Mouse (Mus musculus): ENCODE data around the gene Clasp1. TPM values are rescaled to one million over a fixed set of nuclear protein-coding genes. Genes with fewer than 3 reads are reported as not detected.

Gene Clasp1
- polyA plus RNA-seq, 1 experiment from 2014 or later = 84.0 TPM

DNA sequence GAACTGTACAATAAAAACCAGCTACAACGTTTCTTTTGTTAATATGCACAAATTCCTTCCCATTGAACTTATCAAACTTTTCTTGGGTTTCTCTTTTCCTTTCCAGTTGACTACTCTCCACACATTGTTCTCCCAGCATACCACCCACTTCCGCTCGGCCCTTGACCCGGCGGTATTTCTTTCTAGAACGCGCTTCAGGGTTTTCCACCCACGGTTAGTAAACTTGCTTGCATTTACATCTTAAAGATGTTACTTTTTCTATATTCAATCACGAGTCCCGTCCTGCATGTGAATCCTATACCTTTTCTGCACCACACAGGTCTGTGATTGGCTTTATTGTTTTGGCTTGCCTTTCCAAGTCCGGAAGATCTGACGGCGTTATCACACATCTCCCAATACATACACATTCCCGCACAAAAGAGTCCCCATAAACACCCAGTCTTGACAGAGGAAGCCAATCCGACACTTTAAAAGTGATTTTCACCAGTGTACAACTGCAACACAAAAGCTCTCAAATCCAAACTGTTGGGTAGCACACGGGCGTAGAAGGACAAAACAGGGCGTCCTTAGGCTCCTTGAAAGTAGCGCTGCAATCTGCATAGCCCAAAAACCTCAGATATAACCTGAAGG is 616 bp upstream of the Clasp1 start:
- peak; percentile 24; the same call in 1 of the 2 replicates for ATAC-seq

DNA sequence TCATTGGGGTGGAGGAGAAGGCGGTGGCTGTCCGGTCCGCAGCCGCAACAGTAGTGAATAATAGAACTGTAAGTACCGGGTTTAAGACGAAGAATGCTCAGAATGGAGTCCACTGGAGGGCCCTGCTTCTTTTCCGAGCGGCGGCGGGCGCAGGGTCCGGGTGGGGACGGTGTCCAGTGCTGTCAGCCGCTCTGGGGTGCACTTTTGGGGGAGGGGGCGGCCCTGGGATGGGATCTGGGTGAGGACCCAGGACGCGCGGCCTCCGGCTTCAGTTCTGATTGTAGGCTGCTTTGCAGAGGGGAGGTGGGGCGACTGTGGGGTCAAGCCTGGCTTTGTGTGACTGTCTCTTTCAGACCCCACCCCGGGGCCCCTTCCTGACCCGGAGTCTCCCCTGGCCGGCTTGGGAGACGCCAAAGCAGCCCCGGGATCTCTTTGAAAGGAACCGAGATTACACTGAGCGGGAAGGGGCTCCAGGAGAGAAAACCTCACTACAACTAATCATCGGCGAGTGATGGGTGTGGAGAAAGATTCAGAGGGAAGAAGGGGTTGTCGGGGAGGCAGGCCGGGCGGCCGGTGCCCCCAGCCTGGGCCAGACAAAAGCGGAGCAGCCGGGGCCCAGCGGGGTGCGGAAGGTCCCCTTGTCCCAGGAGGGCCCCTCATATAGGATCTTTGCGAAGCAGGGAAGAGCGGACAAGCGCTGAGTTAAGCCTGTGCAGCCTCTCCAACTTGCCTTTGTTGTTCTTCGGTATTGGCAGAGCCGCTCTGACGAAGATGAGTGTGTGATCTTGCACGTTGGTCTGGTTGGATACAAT is 802 bp downstream of the Clasp1 start:
- H3K4me1 ChIP-seq (ENCODE audit: control insufficient read depth, insufficient read depth, low read depth, low read length) = peaks cover 21% of the 10 kb centered on the region

More for the DNA sequence above, 616 bp upstream of the Clasp1 start:
- peak overlapping the region; percentile 93 for H3K27ac ChIP-seq (ENCODE audit: low read depth, low read length)
- H3K4me2 ChIP-seq (ENCODE audit: low read length) = peak overlapping the region; percentile 75
- H3K9me3 ChIP-seq (ENCODE audit: control insufficient read depth, low read length) = no peaks in the 10 kb centered on the region
- no peaks in the 10 kb centered on the region for H3K27me3 ChIP-seq (replicated peaks; ENCODE audit: control insufficient read depth, insufficient read depth, low read length)
- under 1% methylated on average over 19 of the region's 19 CpGs for WGBS
- H3K4me3 ChIP-seq (ENCODE audit: low read length) = peak overlapping the region; percentile 97
- H3K9ac ChIP-seq (ENCODE audit: low read depth, low read length) = peak overlapping the region; percentile 91
- H3K36me3 ChIP-seq (ENCODE audit: control insufficient read depth, insufficient read depth, low read length) = no peaks in the 10 kb centered on the region
- peaks cover 21% of the 10 kb centered on the region for H3K4me1 ChIP-seq (ENCODE audit: control insufficient read depth, insufficient read depth, low read depth, low read length)

DNA sequence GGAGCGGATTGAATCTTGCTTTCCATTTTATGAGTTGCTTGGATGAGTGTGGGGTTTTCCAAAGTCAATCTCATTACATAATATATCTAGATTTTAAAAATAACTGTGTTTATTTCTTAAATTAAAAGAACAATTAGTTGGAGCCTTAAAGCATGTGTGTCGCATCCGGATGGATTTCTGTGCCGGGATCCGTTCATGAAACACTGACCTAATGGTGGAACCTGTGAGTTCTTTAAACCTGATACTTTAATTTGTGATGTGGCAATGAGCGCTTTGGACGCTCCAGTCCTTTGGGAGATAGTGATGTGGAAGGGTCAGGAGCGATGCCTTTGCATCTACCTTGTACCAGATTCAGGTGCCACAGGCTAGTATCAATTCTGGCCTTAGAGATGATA is 1.4 kb downstream of the Clasp1 start:
- 13% methylated on average over 8 of the region's 8 CpGs for WGBS
- H3K27me3 ChIP-seq (replicated peaks; ENCODE audit: control insufficient read depth, insufficient read depth, low read length) = no peaks in the 10 kb centered on the region
- ATAC-seq = no peak
- peak overlapping the region; percentile 85 for H3K4me2 ChIP-seq (ENCODE audit: low read length)
- peak overlapping the region; percentile 91 for H3K9ac ChIP-seq (ENCODE audit: low read depth, low read length)
- no peaks in the 10 kb centered on the region for H3K36me3 ChIP-seq (ENCODE audit: control insufficient read depth, insufficient read depth, low read length)
- H3K4me3 ChIP-seq (ENCODE audit: low read length) = peak overlapping the region; percentile 97
- peak overlapping the region; percentile 93 for H3K27ac ChIP-seq (ENCODE audit: low read depth, low read length)
- H3K4me1 ChIP-seq (ENCODE audit: control insufficient read depth, insufficient read depth, low read depth, low read length) = peaks cover 21% of the 10 kb centered on the region
- H3K9me3 ChIP-seq (ENCODE audit: control insufficient read depth, low read length) = no peaks in the 10 kb centered on the region

More for the DNA sequence above, 802 bp downstream of the Clasp1 start:
- H3K36me3 ChIP-seq (ENCODE audit: control insufficient read depth, insufficient read depth, low read length) = no peaks in the 10 kb centered on the region
- H3K27ac ChIP-seq (ENCODE audit: low read depth, low read length) = peak overlapping the region; percentile 93
- H3K4me3 ChIP-seq (ENCODE audit: low read length) = peak overlapping the region; percentile 97
- WGBS = under 1% methylated on average over 44 of the region's 44 CpGs
- peak; percentile 62 for ATAC-seq
- H3K4me2 ChIP-seq (ENCODE audit: low read length) = peak overlapping the region; percentile 85
- H3K9ac ChIP-seq (ENCODE audit: low read depth, low read length) = peak overlapping the region; percentile 91
- no peaks in the 10 kb centered on the region for H3K9me3 ChIP-seq (ENCODE audit: control insufficient read depth, low read length)
- H3K27me3 ChIP-seq (replicated peaks; ENCODE audit: control insufficient read depth, insufficient read depth, low read length) = no peaks in the 10 kb centered on the region

DNA sequence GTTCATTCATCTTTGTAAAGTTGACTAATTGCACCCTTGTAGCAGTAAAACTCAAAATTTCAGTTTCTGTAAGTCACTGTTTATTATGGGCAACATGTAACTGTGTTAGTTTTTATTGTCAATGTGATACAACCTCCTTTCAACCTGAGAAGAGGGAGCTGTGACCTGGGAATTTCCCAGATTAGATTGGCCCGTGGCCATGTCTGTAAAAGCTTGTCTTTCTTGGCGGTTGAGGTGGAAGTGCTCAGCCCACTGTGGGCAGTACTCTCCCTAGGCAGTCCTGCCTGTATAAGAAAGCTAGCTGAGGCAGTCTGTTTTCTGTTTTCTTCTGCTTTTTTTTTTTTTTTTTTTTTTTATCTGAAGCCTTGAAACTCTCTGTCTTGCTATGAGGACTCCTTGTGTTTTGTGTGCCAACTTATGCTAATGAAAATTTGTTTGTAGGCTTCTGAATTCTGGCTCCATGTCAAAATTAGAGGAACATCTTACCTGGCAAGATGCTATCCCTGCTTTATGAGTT is 2.1 kb downstream of the Clasp1 start:
- 79% methylated on average over 2 of the region's 2 CpGs for WGBS

DNA sequence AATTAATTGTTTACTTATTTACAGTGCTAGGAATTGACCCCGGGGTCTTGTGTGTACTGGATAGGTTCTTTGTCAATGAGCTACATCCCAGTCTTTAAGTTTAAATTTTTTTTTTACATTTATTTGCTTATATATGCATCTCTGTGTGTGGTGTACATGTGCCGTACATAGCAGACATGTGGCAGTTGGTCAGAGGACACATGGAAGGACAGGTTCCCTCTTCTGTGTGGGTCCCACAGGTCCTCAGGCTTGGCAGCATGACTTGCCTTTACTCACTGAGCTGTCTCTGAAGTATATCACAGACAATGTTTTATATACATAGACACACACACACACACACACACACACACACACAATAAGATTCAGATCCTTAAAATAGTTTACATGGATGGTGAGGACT is 3.4 kb downstream of the Clasp1 start:
- no peak for ATAC-seq
- H3K9me3 ChIP-seq (ENCODE audit: control insufficient read depth, low read length) = no peaks in the 10 kb centered on the region
- no peaks in the 10 kb centered on the region for H3K27me3 ChIP-seq (replicated peaks; ENCODE audit: control insufficient read depth, insufficient read depth, low read length)
- H3K9ac ChIP-seq (ENCODE audit: low read depth, low read length) = no peak overlapping the region
- no peak overlapping the region for H3K27ac ChIP-seq (ENCODE audit: low read depth, low read length)
- H3K4me1 ChIP-seq (ENCODE audit: control insufficient read depth, insufficient read depth, low read depth, low read length) = peaks cover 21% of the 10 kb centered on the region
- H3K4me2 ChIP-seq (ENCODE audit: low read length) = no peak overlapping the region
- 90% methylated on average over 2 of the region's 2 CpGs for WGBS
- no peaks in the 10 kb centered on the region for H3K36me3 ChIP-seq (ENCODE audit: control insufficient read depth, insufficient read depth, low read length)
- no peak overlapping the region for H3K4me3 ChIP-seq (ENCODE audit: low read length)

More for the DNA sequence above, 2.1 kb downstream of the Clasp1 start:
- no peak for ATAC-seq
- Histone ChIP-seq H3K27ac (ENCODE audit: low read depth, low read length) (no peak overlapping the region), H3K4me1 (ENCODE audit: control insufficient read depth, insufficient read depth, low read depth, low read length) (peaks cover 21% of the 10 kb centered on the region), H3K4me2 (ENCODE audit: low read length) (peak overlapping the region; percentile 85), H3K9ac (ENCODE audit: low read depth, low read length) (no peak overlapping the region), H3K36me3 (ENCODE audit: control insufficient read depth, insufficient read depth, low read length) (no peaks in the 10 kb centered on the region), H3K27me3 (replicated peaks; ENCODE audit: control insufficient read depth, insufficient read depth, low read length) (no peaks in the 10 kb centered on the region), H3K9me3 (ENCODE audit: control insufficient read depth, low read length) (no peaks in the 10 kb centered on the region), H3K4me3 (ENCODE audit: low read length) (peak overlapping the region; percentile 97)

DNA sequence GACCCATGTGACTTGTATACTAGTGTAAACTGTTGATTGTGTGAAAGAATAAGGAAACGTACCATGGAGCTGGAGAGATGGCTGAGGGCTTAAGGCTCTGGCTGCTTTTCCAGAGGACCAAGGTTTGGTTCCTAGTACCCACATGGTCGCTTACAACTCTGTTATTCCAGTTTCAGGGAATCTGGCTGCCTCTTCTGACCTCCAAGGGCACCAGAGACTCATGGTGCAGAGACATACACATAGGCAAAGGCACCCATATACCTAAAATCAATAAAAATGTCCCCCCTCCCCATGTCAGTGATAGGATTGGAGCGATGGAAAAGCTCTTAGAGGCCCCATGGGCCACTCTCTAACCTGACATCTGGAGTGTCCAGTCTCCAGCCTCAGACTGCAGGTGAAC is 5.1 kb downstream of the Clasp1 start:
- Histone ChIP-seq H3K27me3 (replicated peaks; ENCODE audit: control insufficient read depth, insufficient read depth, low read length) (no peaks in the 10 kb centered on the region), H3K9me3 (ENCODE audit: control insufficient read depth, low read length) (no peaks in the 10 kb centered on the region), H3K4me3 (ENCODE audit: low read length) (no peak overlapping the region), H3K9ac (ENCODE audit: low read depth, low read length) (no peak overlapping the region), H3K4me1 (ENCODE audit: control insufficient read depth, insufficient read depth, low read depth, low read length) (peaks cover 16% of the 10 kb centered on the region), H3K4me2 (ENCODE audit: low read length) (no peak overlapping the region), H3K36me3 (ENCODE audit: control insufficient read depth, insufficient read depth, low read length) (no peaks in the 10 kb centered on the region), H3K27ac (ENCODE audit: low read depth, low read length) (no peak overlapping the region)
- ATAC-seq = no peak
- 92% methylated on average over 3 of the region's 3 CpGs for WGBS

DNA sequence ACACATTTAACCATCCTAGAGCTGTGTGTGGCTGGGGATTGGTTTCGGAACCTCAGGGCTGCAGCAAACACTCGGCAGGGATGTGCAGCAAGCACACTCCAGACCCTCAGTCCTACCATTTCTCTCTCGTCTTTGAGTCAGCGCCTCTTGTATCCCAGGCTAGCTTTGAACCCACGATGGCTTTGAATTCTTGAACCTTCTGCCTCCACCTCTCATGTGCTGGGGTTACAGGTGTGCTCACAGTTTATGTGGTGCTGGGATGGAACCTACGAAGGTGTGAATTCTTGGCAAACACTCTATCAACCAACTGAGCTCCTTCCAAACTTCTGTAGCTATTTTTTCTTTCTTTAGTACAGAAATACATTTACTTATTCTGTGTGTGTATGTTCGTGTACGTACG is 9.0 kb downstream of the Clasp1 start:
- Histone ChIP-seq H3K4me3 (ENCODE audit: low read length) (no peak overlapping the region), H3K9ac (ENCODE audit: low read depth, low read length) (no peak overlapping the region), H3K9me3 (ENCODE audit: control insufficient read depth, low read length) (no peaks in the 10 kb centered on the region), H3K4me1 (ENCODE audit: control insufficient read depth, insufficient read depth, low read depth, low read length) (no peaks in the 10 kb centered on the region), H3K36me3 (ENCODE audit: control insufficient read depth, insufficient read depth, low read length) (no peaks in the 10 kb centered on the region), H3K4me2 (ENCODE audit: low read length) (no peak overlapping the region), H3K27me3 (replicated peaks; ENCODE audit: control insufficient read depth, insufficient read depth, low read length) (no peaks in the 10 kb centered on the region), H3K27ac (ENCODE audit: low read depth, low read length) (no peak overlapping the region)
- 95% methylated on average over 9 of the region's 9 CpGs for WGBS
- ATAC-seq = no peak

DNA sequence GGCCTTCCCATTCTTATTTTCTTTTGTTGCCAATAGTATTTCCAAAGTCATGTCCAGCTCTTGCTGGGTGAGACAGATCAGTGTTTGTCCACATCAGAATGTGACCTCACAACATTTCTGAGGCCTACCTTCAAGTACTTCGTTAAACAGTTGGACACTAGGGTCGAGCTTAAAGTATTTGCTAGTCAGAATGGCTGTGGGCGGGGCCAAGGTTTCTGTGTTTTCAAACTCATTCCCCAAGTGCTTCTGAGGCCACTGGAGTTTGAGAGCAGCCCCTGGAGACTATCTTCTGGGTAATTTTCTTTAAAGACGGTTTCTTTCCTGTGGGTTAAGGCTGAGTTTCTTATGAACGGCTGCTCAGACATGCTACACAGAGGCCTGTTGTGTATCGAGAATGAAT is 9.7 kb downstream of the Clasp1 start:
- no peak overlapping the region for H3K4me3 ChIP-seq (ENCODE audit: low read length)
- no peak overlapping the region for H3K27ac ChIP-seq (ENCODE audit: low read depth, low read length)
- H3K36me3 ChIP-seq (ENCODE audit: control insufficient read depth, insufficient read depth, low read length) = no peaks in the 10 kb centered on the region
- H3K4me2 ChIP-seq (ENCODE audit: low read length) = no peak overlapping the region
- no peak for ATAC-seq
- H3K9me3 ChIP-seq (ENCODE audit: control insufficient read depth, low read length) = no peaks in the 10 kb centered on the region
- no peaks in the 10 kb centered on the region for H3K27me3 ChIP-seq (replicated peaks; ENCODE audit: control insufficient read depth, insufficient read depth, low read length)
- WGBS = 63% methylated on average over 6 of the region's 6 CpGs
- H3K9ac ChIP-seq (ENCODE audit: low read depth, low read length) = no peak overlapping the region
- no peaks in the 10 kb centered on the region for H3K4me1 ChIP-seq (ENCODE audit: control insufficient read depth, insufficient read depth, low read depth, low read length)

DNA sequence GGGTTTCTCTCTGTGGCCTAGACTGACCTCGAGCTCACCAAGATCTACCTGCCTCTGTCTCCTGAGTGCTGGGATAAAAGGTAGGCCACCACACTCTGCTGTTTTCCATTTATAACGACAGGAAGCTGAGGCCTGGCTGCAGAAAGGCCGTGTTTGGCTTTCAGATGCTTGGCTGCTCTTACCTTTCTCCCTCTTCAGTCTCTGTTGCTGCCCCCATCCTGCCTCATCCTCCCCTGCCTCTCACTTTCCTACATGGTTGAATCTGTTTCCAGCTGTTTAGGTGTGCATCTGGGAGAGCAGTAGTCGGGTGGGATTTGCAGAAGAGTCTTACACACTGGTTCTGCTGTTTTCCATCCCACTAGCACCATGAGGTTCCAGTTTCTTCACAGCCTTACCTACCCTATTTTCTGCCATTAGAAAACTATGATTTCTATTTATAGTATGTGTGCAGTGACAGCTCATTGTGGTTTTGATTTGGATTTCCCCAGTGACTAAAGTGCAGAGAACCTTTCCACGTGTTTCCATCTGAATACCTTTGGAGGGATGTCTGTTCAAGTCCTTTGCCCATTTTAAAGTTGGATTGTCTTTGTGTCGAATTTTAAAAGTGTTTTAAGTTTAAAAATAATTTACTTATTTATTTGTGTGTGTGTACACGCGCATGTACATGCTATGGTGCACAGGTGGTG is 10.9 kb downstream of the Clasp1 start:
- Histone ChIP-seq H3K4me2 (ENCODE audit: low read length) (no peak overlapping the region), H3K9ac (ENCODE audit: low read depth, low read length) (no peak overlapping the region), H3K9me3 (ENCODE audit: control insufficient read depth, low read length) (no peaks in the 10 kb centered on the region), H3K4me1 (ENCODE audit: control insufficient read depth, insufficient read depth, low read depth, low read length) (no peaks in the 10 kb centered on the region), H3K36me3 (ENCODE audit: control insufficient read depth, insufficient read depth, low read length) (no peaks in the 10 kb centered on the region), H3K27me3 (replicated peaks; ENCODE audit: control insufficient read depth, insufficient read depth, low read length) (no peaks in the 10 kb centered on the region), H3K4me3 (ENCODE audit: low read length) (no peak overlapping the region), H3K27ac (ENCODE audit: low read depth, low read length) (no peak overlapping the region)
- 89% methylated on average over 8 of the region's 8 CpGs for WGBS
- ATAC-seq = no peak
